20 mouse cellular contexts compared by ENCODE assay signal in the genomic region with DNA sequence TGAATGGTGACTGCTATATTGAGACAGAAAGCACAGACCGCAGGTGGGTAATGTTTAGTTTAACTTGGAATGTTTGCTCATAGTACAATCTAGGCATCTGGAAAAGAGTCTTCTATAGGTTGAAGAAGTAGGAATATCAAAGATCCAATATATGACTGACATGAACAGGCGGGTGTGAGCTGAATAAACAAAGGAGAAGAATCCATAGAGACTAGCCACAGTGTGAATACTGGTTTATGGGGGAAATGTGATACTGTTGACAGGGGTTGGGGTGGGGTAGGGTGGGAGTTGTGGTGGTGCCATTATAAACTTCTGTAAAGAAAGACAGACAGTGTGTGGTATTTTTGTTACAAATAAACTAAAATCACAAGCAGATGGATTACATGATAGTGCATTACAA.
"Had no signal": no experiment of that assay in that cellular context is flagged by ENCODE, and none has a peak within 500 bp of the region (broad histone marks: within the 10 kb centered on the region; RNA-seq: fewer than 3 reads in every experiment).

No protein-coding gene starts in this region.

- H3K4me3 ChIP-seq: layer of hippocampus, adult 2 months; left cerebral cortex, adult 2 months; liver, embryonic 13.5 days; lung, embryonic 15.5 days; neural tube, embryonic 12.5 days; neural tube, embryonic 15.5 days had no signal

- H3K36me3 ChIP-seq: liver, embryonic 13.5 days; lung, embryonic 15.5 days; neural tube, embryonic 12.5 days; neural tube, embryonic 15.5 days had no signal

- H3K27ac ChIP-seq: kidney, postnatal 0 days; layer of hippocampus, adult 2 months; left cerebral cortex, adult 2 months; liver, embryonic 13.5 days; lung, embryonic 15.5 days; neural tube, embryonic 12.5 days; neural tube, embryonic 15.5 days had no signal

- H3K4me2 ChIP-seq: liver, embryonic 13.5 days; lung, embryonic 15.5 days; midbrain, embryonic 11.5 days; neural tube, embryonic 12.5 days; neural tube, embryonic 15.5 days had no signal

- H3K9ac ChIP-seq: liver, embryonic 13.5 days; lung, embryonic 15.5 days; neural tube, embryonic 12.5 days; neural tube, embryonic 15.5 days had no signal

- H3K4me1 ChIP-seq: liver, embryonic 13.5 days; lung, embryonic 15.5 days; neural tube, embryonic 12.5 days; neural tube, embryonic 15.5 days had no signal

- DNase-seq: kidney, adult 2 months; kidney, postnatal 25 days; layer of hippocampus, adult 9-11 months; liver, embryonic 13.5 days; lung, postnatal 10 days; lung, postnatal 4 days; midbrain, embryonic 14.5 days; right cerebral cortex, adult 18-20 months; right cerebral cortex, postnatal 14 days; right cerebral cortex, postnatal 4 days; thymus, adult 2 months; thymus, postnatal 14 days; thymus, postnatal 4 days had no signal

- H3K9me3 ChIP-seq: liver, embryonic 13.5 days; lung, embryonic 15.5 days; neural tube, embryonic 12.5 days; neural tube, embryonic 15.5 days had no signal

- H3K27me3 ChIP-seq: liver, embryonic 13.5 days; lung, embryonic 15.5 days; neural tube, embryonic 12.5 days; neural tube, embryonic 15.5 days had no signal
